Comparison of ENCODE assay signal across 8 mouse cellular contexts in genomic region chr12:71830139-71830538, GRCm38 (mm10). TPM values are rescaled to one million over a fixed set of nuclear protein-coding genes. Genes with fewer than 3 reads are reported as not detected.
A peak's percentile ranks its signal among the peaks of the same experiment; 100 is the strongest.
DNase-seq lines count a peak whose midpoint lies in the region; ATAC-seq and TF ChIP-seq lines count a peak whose summit lies in the region.

No protein-coding gene starts in this region.

- H3K36me3 ChIP-seq in heart, postnatal 0 days (replicated peaks; ENCODE audit: control insufficient read depth, insufficient read depth, low read length) = no peaks in the 10 kb centered on the region
- no peaks in the 10 kb centered on the region for H3K36me3 ChIP-seq in hindbrain, embryonic 12.5 days
- no peaks in the 10 kb centered on the region for H3K36me3 ChIP-seq in midbrain, embryonic 11.5 days (ENCODE audit: control insufficient read depth, insufficient read depth, low read length)

- peaks cover 21% of the 10 kb centered on the region for H3K4me1 ChIP-seq in heart, postnatal 0 days (ENCODE audit: control insufficient read depth, insufficient read depth)
- peaks cover 29% of the 10 kb centered on the region for H3K4me1 ChIP-seq in hindbrain, embryonic 12.5 days
- peaks cover 13% of the 10 kb centered on the region for H3K4me1 ChIP-seq in midbrain, embryonic 11.5 days (ENCODE audit: control insufficient read depth, insufficient read depth, low read length)

- peak overlapping the region; percentile 76 for H3K27ac ChIP-seq in heart, postnatal 0 days (ENCODE audit: low read depth)
- H3K27ac ChIP-seq in hindbrain, embryonic 12.5 days = peak overlapping the region; percentile 30; the same call in 1 of the 2 replicates
- peak overlapping the region; percentile 40; the same call in 1 of the 2 replicates for H3K27ac ChIP-seq in midbrain, embryonic 11.5 days (ENCODE audit: low read depth, low read length)

- TF ChIP-seq CTCF in heart, postnatal 0 days (IDR thresholded peaks at IDR 0.05; ENCODE audit: low read depth) = no peak

- peak overlapping the region; percentile 96 for H3K4me3 ChIP-seq in heart, postnatal 0 days (ENCODE audit: low read depth, low read length)
- peak overlapping the region; percentile 67 for H3K4me3 ChIP-seq in hindbrain, embryonic 12.5 days
- peak overlapping the region; percentile 73 for H3K4me3 ChIP-seq in midbrain, embryonic 11.5 days (ENCODE audit: low read depth, low read length)

- TF ChIP-seq EP300 in heart, postnatal 0 days (IDR thresholded peaks at IDR 0.05; ENCODE audit: low read depth) = no peak

- WGBS in heart, postnatal 0 days = 7% methylated on average over 10 of the region's 10 CpGs
- WGBS in hindbrain, embryonic 12.5 days = 12% methylated on average over 10 of the region's 10 CpGs
- WGBS in midbrain, embryonic 11.5 days = 16% methylated on average over 10 of the region's 10 CpGs

- H3K4me2 ChIP-seq in heart, postnatal 0 days (ENCODE audit: low read depth, low read length) = peak overlapping the region; percentile 76
- H3K4me2 ChIP-seq in hindbrain, embryonic 12.5 days (replicated peaks) = peak overlapping the region; percentile 50
- peak overlapping the region; percentile 52 for H3K4me2 ChIP-seq in midbrain, embryonic 11.5 days

- H3K9ac ChIP-seq in heart, postnatal 0 days (replicated peaks; ENCODE audit: low read depth, low read length) = peak overlapping the region; percentile 73
- H3K9ac ChIP-seq in hindbrain, embryonic 12.5 days = peak overlapping the region; percentile 91
- H3K9ac ChIP-seq in midbrain, embryonic 11.5 days (ENCODE audit: low read length) = peak overlapping the region; percentile 57

- no peaks in the 10 kb centered on the region for H3K9me3 ChIP-seq in heart, postnatal 0 days (replicated peaks; ENCODE audit: control insufficient read depth, low read length)
- H3K9me3 ChIP-seq in hindbrain, embryonic 12.5 days (replicated peaks) = no peaks in the 10 kb centered on the region
- H3K9me3 ChIP-seq in midbrain, embryonic 11.5 days (ENCODE audit: control insufficient read depth, low read length) = no peaks in the 10 kb centered on the region

- DNase-seq in heart, postnatal 0 days (ENCODE audit: low spot score) = no peak
- no peak for DNase-seq in heart, adult 11 months
- DNase-seq in T-cell, adult 2 months (ENCODE audit: low spot score) = peak; percentile 10
- DNase-seq in midbrain, embryonic 11.5 days (ENCODE audit: low spot score, missing footprints) = no peak
- no peak for DNase-seq in urinary bladder, postnatal 36 days (ENCODE audit: low spot score in 2 of 2)
- DNase-seq in embryo, embryonic 11 days = no peak
- DNase-seq in cerebellum, postnatal 25 days = no peak

- no peaks in the 10 kb centered on the region for H3K27me3 ChIP-seq in heart, postnatal 0 days (ENCODE audit: control insufficient read depth, insufficient read depth, low read length)
- H3K27me3 ChIP-seq in hindbrain, embryonic 12.5 days = peaks cover 10% of the 10 kb centered on the region; the same call in 1 of the 2 replicates
- H3K27me3 ChIP-seq in midbrain, embryonic 11.5 days (ENCODE audit: control insufficient read depth, insufficient read depth, low read length) = no peaks in the 10 kb centered on the region

- no peak for ATAC-seq in heart, postnatal 0 days (ENCODE audit: insufficient read depth, low read depth)
- no peak for ATAC-seq in hindbrain, embryonic 12.5 days (ENCODE audit: low FRiP score)
- no peak for ATAC-seq in midbrain, embryonic 11.5 days (ENCODE audit: low FRiP score)

RNA-seq across cellular contexts. Expression of gene Daam1, which starts 0.7 kb away (rescaled TPM):
- 33.8 and 44.5 TPM in 2 replicates for total RNA-seq in heart, postnatal 0 days (2014; rRNA removed; ENCODE audit: low replicate concordance)
- 12.3 and 12.8 TPM in 2 replicates for polyA plus RNA-seq in heart, postnatal 0 days (2015; fragmentation: Nextera tagmentation; extraction: Ambion mirVana)
- polyA plus RNA-seq in hindbrain, embryonic 12.5 days (2016; fragmentation: Nextera tagmentation; extraction: Ambion mirVana) = 17.4 and 19.3 TPM in 2 replicates
- 19.9 and 22.5 TPM in 2 replicates for polyA plus RNA-seq in midbrain, embryonic 11.5 days (2014; fragmentation: Nextera tagmentation; extraction: Ambion mirVana)
